ENCODE assay signal across 18 mouse cellular contexts in the genomic region with DNA sequence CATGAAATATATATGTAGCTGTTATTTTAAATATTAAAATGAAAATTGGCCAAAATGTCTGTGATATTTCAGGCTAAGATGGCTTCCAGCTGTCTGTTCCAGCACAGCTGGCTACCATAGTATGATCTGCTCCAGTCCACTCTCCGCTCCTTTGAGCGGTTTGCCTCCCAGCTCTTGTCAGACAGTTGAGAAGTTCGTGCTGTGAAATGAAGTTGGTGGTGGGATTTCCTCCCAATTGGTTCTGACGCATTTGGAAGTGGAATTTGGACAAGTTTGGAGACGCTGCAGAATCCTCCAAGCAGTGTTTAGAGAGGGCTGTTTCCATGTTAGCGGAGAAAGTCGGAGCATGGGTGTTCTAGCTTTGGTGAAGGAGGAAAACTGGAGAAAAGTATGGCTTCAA.
A peak's percentile ranks its signal among the peaks of the same experiment; 100 is the strongest.
DNase-seq lines count a peak whose midpoint lies in the region; ATAC-seq and TF ChIP-seq lines count a peak whose summit lies in the region.
"Had no signal": no experiment of that assay in that cellular context is flagged by ENCODE, and none has a peak within 500 bp of the region (broad histone marks: within the 10 kb centered on the region; RNA-seq: fewer than 3 reads in every experiment).

No protein-coding gene starts in this region.

- H3K9me3 ChIP-seq in heart, embryonic 10.5 days: no peaks in the 10 kb centered on the region
- H3K9me3 ChIP-seq in kidney, postnatal 0 days (replicated peaks; ENCODE audit: low read length): no peaks in the 10 kb centered on the region
- H3K9me3 ChIP-seq in embryonic facial prominence, embryonic 13.5 days: no peaks in the 10 kb centered on the region
- H3K9me3 ChIP-seq in intestine, postnatal 0 days (ENCODE audit: control insufficient read depth): no peaks in the 10 kb centered on the region
- H3K9me3 ChIP-seq: forebrain, embryonic 15.5 days had no signal

- DNase-seq in heart, adult 11 months: peak; percentile 90
- DNase-seq in heart, embryonic 10.5 days (ENCODE audit: low spot score): no peak
- peak; percentile 80 for DNase-seq in kidney, postnatal 0 days (ENCODE audit: low spot score)
- no peak for DNase-seq in kidney, adult 8-10 months
- no peak for DNase-seq in gastrocnemius, adult 18-20 months (ENCODE audit: low spot score)
- DNase-seq in cerebellum, postnatal 36 days: no peak
- DNase-seq: adrenal gland, postnatal 10 days; cerebellum, adult 2 months; gastrocnemius, postnatal 10 days; layer of hippocampus, adult 9-11 months; midbrain, embryonic 14.5 days; spleen, adult 18-20 months; thymus, postnatal 4 days had no signal

- H3K4me3 ChIP-seq in heart, embryonic 10.5 days: no peak overlapping the region
- H3K4me3 ChIP-seq in kidney, postnatal 0 days (replicated peaks; ENCODE audit: low read depth, low read length): no peak overlapping the region
- no peak overlapping the region for H3K4me3 ChIP-seq in embryonic facial prominence, embryonic 13.5 days
- no peak overlapping the region for H3K4me3 ChIP-seq in intestine, postnatal 0 days (ENCODE audit: low read depth, low read length)
- H3K4me3 ChIP-seq: forebrain, embryonic 15.5 days had no signal

- H3K27me3 ChIP-seq in heart, embryonic 10.5 days (ENCODE audit: insufficient read depth, poor library complexity, severe bottlenecking): no peaks in the 10 kb centered on the region
- H3K27me3 ChIP-seq in kidney, postnatal 0 days (ENCODE audit: insufficient read depth, low read length): no peaks in the 10 kb centered on the region
- H3K27me3 ChIP-seq in embryonic facial prominence, embryonic 13.5 days: no peaks in the 10 kb centered on the region
- H3K27me3 ChIP-seq in intestine, postnatal 0 days (replicated peaks; ENCODE audit: control insufficient read depth, insufficient read depth, low read length): no peaks in the 10 kb centered on the region
- H3K27me3 ChIP-seq: CH12.LX; forebrain, embryonic 15.5 days had no signal

- WGBS in heart, embryonic 10.5 days: 92% methylated on average over 7 of the region's 7 CpGs
- 66% methylated on average over 7 of the region's 7 CpGs for whole genome bisulfite sequencing in kidney, postnatal 0 days
- 63% methylated on average over 7 of the region's 7 CpGs for WGBS in embryonic facial prominence, embryonic 13.5 days
- 66% methylated on average over 7 of the region's 7 CpGs for WGBS in intestine, postnatal 0 days

- TF ChIP-seq CTCF in kidney, postnatal 0 days (IDR thresholded peaks at IDR 0.05; ENCODE audit: low read depth): no peak
- TF ChIP-seq CTCF in intestine, postnatal 0 days (IDR thresholded peaks at IDR 0.05; ENCODE audit: low read depth): no peak

- ATAC-seq in kidney, postnatal 0 days (replicated peaks; ENCODE audit: low FRiP score, low read depth): no peak
- no peak for ATAC-seq in embryonic facial prominence, embryonic 13.5 days (ENCODE audit: insufficient number of reproducible peaks, insufficient read depth, low FRiP score, low TSS enrichment, low read depth)
- ATAC-seq in intestine, postnatal 0 days: no peak
- ATAC-seq: forebrain, embryonic 15.5 days had no signal

- H3K27ac ChIP-seq in heart, embryonic 10.5 days: no peak overlapping the region
- peak overlapping the region; percentile 54; the same call in 1 of the 2 replicates for H3K27ac ChIP-seq in kidney, postnatal 0 days
- peak overlapping the region; percentile 49; the same call in 1 of the 2 replicates for H3K27ac ChIP-seq in embryonic facial prominence, embryonic 13.5 days
- H3K27ac ChIP-seq in intestine, postnatal 0 days (ENCODE audit: low read depth, low read length): peak overlapping the region; percentile 60
- H3K27ac ChIP-seq: forebrain, embryonic 15.5 days had no signal

- peaks cover 7% of the 10 kb centered on the region for H3K4me1 ChIP-seq in heart, embryonic 10.5 days
- peaks cover 3% of the 10 kb centered on the region; the same call in 1 of the 2 replicates for H3K4me1 ChIP-seq in kidney, postnatal 0 days (replicated peaks; ENCODE audit: insufficient read depth, low read length)
- peaks cover 12% of the 10 kb centered on the region; the same call in 1 of the 2 replicates for H3K4me1 ChIP-seq in embryonic facial prominence, embryonic 13.5 days
- no peaks in the 10 kb centered on the region for H3K4me1 ChIP-seq in intestine, postnatal 0 days (replicated peaks; ENCODE audit: control insufficient read depth, insufficient read depth, low read length)
- H3K4me1 ChIP-seq: forebrain, embryonic 15.5 days had no signal

- peaks cover 28% of the 10 kb centered on the region; the same call in 1 of the 2 replicates for H3K36me3 ChIP-seq in heart, embryonic 10.5 days
- no peaks in the 10 kb centered on the region for H3K36me3 ChIP-seq in kidney, postnatal 0 days (ENCODE audit: insufficient read depth, low read length)
- peaks cover 26% of the 10 kb centered on the region for H3K36me3 ChIP-seq in embryonic facial prominence, embryonic 13.5 days
- H3K36me3 ChIP-seq in intestine, postnatal 0 days (ENCODE audit: control insufficient read depth, insufficient read depth): peaks cover 10% of the 10 kb centered on the region; the same call in 1 of the 2 replicates
- H3K36me3 ChIP-seq: forebrain, embryonic 15.5 days had no signal

- H3K9ac ChIP-seq in kidney, postnatal 0 days (ENCODE audit: low read depth, low read length): no peak overlapping the region
- H3K9ac ChIP-seq in embryonic facial prominence, embryonic 13.5 days: no peak overlapping the region
- H3K9ac ChIP-seq in intestine, postnatal 0 days (ENCODE audit: low read depth, low read length): no peak overlapping the region
- H3K9ac ChIP-seq: forebrain, embryonic 15.5 days had no signal

- no peak overlapping the region for H3K4me2 ChIP-seq in kidney, postnatal 0 days (ENCODE audit: low read length)
- H3K4me2 ChIP-seq in embryonic facial prominence, embryonic 13.5 days: no peak overlapping the region
- H3K4me2 ChIP-seq in intestine, postnatal 0 days (replicated peaks; ENCODE audit: low read depth): no peak overlapping the region
- H3K4me2 ChIP-seq: forebrain, embryonic 15.5 days; liver, embryonic 11.5 days had no signal

Comparison
In these comparisons a context has a peak if more than half of its experiments do, and no peak if none do; other contexts are left out.
1. DNase-seq: peak in heart, adult 11 months (single experiment) and kidney, postnatal 0 days (single experiment); none in heart, embryonic 10.5 days (single experiment), kidney, adult 8-10 months (0 of 2), gastrocnemius, adult 18-20 months (single experiment) and cerebellum, postnatal 36 days (0 of 2).